ENCODE assay signal across 8 mouse cellular contexts in the genomic region with DNA sequence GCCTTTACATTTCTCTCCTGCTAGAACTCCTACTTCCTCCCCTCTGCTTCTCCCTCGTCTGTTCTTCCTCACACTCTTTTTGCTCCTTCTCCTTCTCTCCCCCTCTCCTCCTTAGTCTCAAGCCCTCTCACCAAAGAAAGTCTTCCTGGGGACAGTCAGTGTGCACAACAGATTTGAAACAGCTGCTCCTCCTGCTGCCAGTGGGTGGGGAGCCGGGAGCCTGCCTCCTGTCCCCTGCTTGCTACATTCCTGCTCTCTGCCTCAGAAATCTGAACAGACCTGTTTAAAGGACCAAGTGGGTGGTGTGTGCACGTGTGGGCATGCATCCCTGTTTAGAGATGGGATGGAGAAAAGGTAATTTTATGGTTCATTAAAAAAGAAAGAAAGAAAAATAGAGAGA.
A peak's percentile ranks its signal among the peaks of the same experiment; 100 is the strongest.
DNase-seq lines count a peak whose midpoint lies in the region.

No protein-coding gene starts in this region.

- peak; percentile 33 to 39 for DNase-seq in urinary bladder, adult 18-20 months (ENCODE audit: low spot score in 2 of 2)
- no peak for DNase-seq in urinary bladder, postnatal 10 days (ENCODE audit: low spot score)
- DNase-seq in heart, adult 8-10 months (ENCODE audit: low spot score) = peak; percentile 8
- peak; percentile 36 to 54 for DNase-seq in layer of hippocampus, postnatal 14 days (ENCODE audit: low spot score in 2 of 2)
- DNase-seq in neural tube, embryonic 10.5 days (ENCODE audit: extremely low spot score, low spot score) = peak; percentile 44
- no peak for DNase-seq in adrenal gland, postnatal 10 days
- DNase-seq in cerebellum, adult 11 months = no peak
- DNase-seq in cerebellum, adult 8-10 months = no peak

Comparison
In these comparisons a context has a peak if more than half of its experiments do, and no peak if none do; other contexts are left out.
1. DNase-seq: peak in urinary bladder, adult 18-20 months (2 of 2), heart, adult 8-10 months (single experiment), layer of hippocampus, postnatal 14 days (2 of 2) and neural tube, embryonic 10.5 days (single experiment); none in urinary bladder, postnatal 10 days (single experiment), adrenal gland, postnatal 10 days (single experiment), cerebellum, adult 11 months (single experiment) and cerebellum, adult 8-10 months (single experiment).